Mouse (Mus musculus) liver, adult 2 months (tissue): Measurements from ENCODE around the gene Als2cr12. TPM values are rescaled to one million over a fixed set of nuclear protein-coding genes. Genes with fewer than 3 reads are reported as not detected.

Experiments used
- DNase-seq: peaks from one replicate; pipeline ENCODE4 v3.0.0-alpha.2; 2011; ENCODE audit warnings: low read depth, low spot score; ENCODE audit errors: extremely low read depth
- H3K27ac ChIP-seq: fragments of 200-500 bp; replicated peaks from 2 replicates; pipeline ENCODE4 v1.5.1; 2012; ENCODE audit warnings: low read depth, mild to moderate bottlenecking, control low read depth, inconsistent platforms, low read length; ENCODE audit not compliant: insufficient read depth
- H3K27me3 ChIP-seq: fragments of 200-500 bp; 2 replicates; pipeline ENCODE4 v1.6.1; 2012; ENCODE audit warnings: mild to moderate bottlenecking, moderate library complexity, low read length, inconsistent platforms; ENCODE audit not compliant: control insufficient read depth, insufficient read depth
- H3K36me3 ChIP-seq: fragments of 200-500 bp; 2 replicates; pipeline ENCODE4 v1.6.1; 2012; ENCODE audit warnings: low read length, inconsistent platforms; ENCODE audit not compliant: control insufficient read depth, insufficient read depth
- H3K4me1 ChIP-seq: fragments of 200-500 bp; 2 replicates; pipeline ENCODE4 v1.6.1; 2011; ENCODE audit warnings: low read length; ENCODE audit not compliant: control insufficient read depth, insufficient read depth
- H3K4me3 ChIP-seq: fragments of 200-500 bp; 2 replicates; pipeline ENCODE4 v1.5.1; 2011; ENCODE audit warnings: low read depth, mild to moderate bottlenecking, control low read depth, low read length, moderate library complexity; ENCODE audit not compliant: insufficient read depth
- H3K79me2 ChIP-seq: fragments of 200-500 bp; 2 replicates; pipeline ENCODE4 v1.6.1; 2012; ENCODE audit warnings: inconsistent platforms, mild to moderate bottlenecking, low read length, moderate library complexity; ENCODE audit not compliant: control insufficient read depth, insufficient read depth
- H3K9ac ChIP-seq: fragments of 200-500 bp; 2 replicates; pipeline ENCODE4 v1.6.1; 2012; ENCODE audit warnings: low read depth, mild to moderate bottlenecking, control low read depth, inconsistent platforms, low read length
- CTCF ChIP-seq: fragments of 200-500 bp; IDR thresholded peaks from 2 replicates; pipeline ENCODE4 v1.5.1; 2011; ENCODE audit warnings: low read depth, low read length, control low read depth
- POLR2A ChIP-seq: fragments of 200-500 bp; IDR thresholded peaks from 2 replicates; pipeline ENCODE4 v1.6.1; 2011; ENCODE audit warnings: low read length, control low read depth; ENCODE audit not compliant: insufficient read depth; ENCODE audit errors: extremely low read depth
- WGBS: fragments of 180-500 bp; shearing (Covaris S2); methylation state at CpG from one replicate; pipeline ENCODE4 v1.1.7; 2018; 5-methylcytosine and 5-hydroxymethylcytosine counted together
- polyA plus RNA-seq: library from polyadenylated mRNA; depleted of rRNA; stranded (reverse); fragments of >200 nt; gene quantifications from 2 replicates; pipeline ENCODE4 v1.2.3, GENCODE M21; 2012
- total RNA-seq: library from RNA; depleted of rRNA; stranded (reverse); fragments of >200 nt; gene quantifications from 2 replicates; pipeline ENCODE4 v1.2.3, GENCODE M21; 2014

Gene Als2cr12
- total and polyA plus RNA-seq, 2 experiments: 0.74 TPM; not detected in 1

DNA sequence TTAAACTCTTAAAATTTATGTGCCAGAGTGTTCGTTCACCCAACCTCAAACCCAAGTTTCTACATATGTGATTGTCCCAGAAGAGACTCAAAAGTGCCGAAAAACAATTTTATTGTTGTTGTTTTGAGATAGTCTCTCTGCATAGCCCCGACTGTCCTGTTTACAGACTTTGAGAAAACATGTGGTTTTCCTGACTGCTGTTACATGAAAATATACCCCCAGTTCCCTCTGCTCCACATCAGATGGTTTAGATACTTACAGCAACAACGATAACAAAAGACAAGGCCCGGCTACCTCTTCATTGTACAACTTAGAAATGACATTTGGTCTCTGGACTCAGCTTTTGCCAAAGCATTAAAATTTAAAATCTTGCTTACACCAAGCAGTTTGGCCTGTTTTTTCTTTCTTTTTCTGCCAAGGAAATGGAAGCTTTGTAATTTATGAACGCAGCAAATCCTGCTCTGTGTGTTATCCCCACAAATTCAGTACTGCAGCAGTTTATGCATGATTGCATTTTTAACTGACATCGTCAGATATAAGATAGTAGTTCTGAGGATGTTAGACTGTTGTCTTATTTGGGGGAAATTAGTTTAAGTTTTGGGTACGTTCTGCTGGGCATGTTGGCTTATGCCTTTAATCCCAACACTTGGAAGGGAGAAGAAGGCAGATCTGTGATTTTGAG, 21.9 kb upstream of the Als2cr12 start:
- no peak overlapping the region; the same call in 1 of the 2 replicates for H3K27ac ChIP-seq
- peaks cover 37% of the 10 kb centered on the region for H3K4me1 ChIP-seq
- H3K36me3 ChIP-seq: peaks cover 46% of the 10 kb centered on the region
- no peak overlapping the region for H3K4me3 ChIP-seq
- TF ChIP-seq POLR2A (no peak), CTCF (no peak)
- H3K79me2 ChIP-seq: peaks cover 25% of the 10 kb centered on the region; the same call in 1 of the 2 replicates
- H3K9ac ChIP-seq: no peak overlapping the region
- no peaks in the 10 kb centered on the region for H3K27me3 ChIP-seq
- DNase-seq: peak; percentile 8
- WGBS: 80% methylated on average over 8 of the region's 8 CpGs

DNA sequence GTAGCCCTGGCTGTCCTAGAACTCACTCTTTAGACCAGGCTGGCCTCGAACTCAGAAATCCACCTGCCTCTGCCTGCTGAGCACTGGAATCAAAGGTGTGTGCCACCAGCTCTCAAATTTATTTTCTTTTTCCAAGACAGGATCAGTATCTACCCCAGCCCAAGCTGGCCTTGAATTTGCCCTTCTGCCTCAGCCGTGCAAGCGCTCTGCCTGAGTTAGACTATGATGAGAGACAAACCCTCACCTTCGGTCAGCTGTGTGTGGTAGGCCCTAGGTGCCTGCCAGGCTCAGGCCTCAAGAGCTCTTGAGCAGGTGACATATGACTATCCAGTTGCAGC, 21.1 kb upstream of the Als2cr12 start:
- H3K9ac ChIP-seq: no peak overlapping the region
- TF ChIP-seq POLR2A (no peak), CTCF (no peak)
- H3K27ac ChIP-seq: peak overlapping the region; percentile 38
- H3K79me2 ChIP-seq: peaks cover 21% of the 10 kb centered on the region; the same call in 1 of the 2 replicates
- no peaks in the 10 kb centered on the region for H3K27me3 ChIP-seq
- peaks cover 45% of the 10 kb centered on the region for H3K36me3 ChIP-seq
- H3K4me3 ChIP-seq: no peak overlapping the region
- H3K4me1 ChIP-seq: peaks cover 31% of the 10 kb centered on the region
- no peak for DNase-seq
- 57% methylated on average over 4 of the region's 4 CpGs for WGBS

DNA sequence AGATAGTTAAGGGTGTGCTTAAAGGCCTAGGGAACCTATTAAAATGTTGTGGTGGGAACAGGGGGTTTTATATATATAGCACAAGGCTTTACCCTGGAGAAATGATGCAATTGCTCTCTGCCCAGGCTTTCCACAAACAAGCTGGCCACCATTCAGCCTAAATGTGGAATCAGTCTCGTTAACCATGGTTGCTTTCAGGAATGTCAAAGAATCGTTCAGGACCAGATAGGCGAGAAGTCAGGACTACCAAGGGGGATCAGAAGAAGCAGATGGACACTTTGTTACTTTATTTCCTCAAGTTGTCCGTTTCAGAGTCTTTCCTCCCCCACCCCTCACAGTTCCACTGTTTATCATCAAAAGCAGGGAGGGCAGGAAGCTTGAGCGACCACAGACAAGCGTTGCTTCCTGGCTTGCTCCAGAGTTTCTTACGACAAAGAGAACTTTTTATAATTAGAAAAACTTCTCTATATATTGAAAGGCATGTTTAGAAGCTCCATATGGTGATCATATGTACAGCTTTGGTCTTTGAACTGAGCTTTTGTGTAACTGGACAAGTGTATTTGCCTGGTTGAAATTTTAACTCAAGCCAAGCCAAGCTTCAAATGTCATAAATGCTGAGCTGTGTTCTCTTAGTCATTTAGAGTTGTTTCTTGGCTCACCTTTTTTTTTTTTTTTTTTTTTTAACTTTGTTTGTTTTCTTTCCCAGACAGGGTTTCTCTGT, 20.5 kb upstream of the Als2cr12 start:
- Histone ChIP-seq H3K36me3 (peaks cover 40% of the 10 kb centered on the region), H3K27ac (peak overlapping the region; percentile 81), H3K9ac (peak overlapping the region; percentile 58), H3K79me2 (peaks cover 21% of the 10 kb centered on the region; the same call in 1 of the 2 replicates), H3K27me3 (no peaks in the 10 kb centered on the region), H3K4me3 (0 out of 2 replicates have a peak overlapping the region, but pooled peaks have one; percentile 5), H3K4me1 (peaks cover 27% of the 10 kb centered on the region)
- WGBS: 9% methylated on average over 7 of the region's 7 CpGs
- DNase-seq: peak; percentile 77
- TF ChIP-seq CTCF: no peak
- no peak for TF ChIP-seq POLR2A

DNA sequence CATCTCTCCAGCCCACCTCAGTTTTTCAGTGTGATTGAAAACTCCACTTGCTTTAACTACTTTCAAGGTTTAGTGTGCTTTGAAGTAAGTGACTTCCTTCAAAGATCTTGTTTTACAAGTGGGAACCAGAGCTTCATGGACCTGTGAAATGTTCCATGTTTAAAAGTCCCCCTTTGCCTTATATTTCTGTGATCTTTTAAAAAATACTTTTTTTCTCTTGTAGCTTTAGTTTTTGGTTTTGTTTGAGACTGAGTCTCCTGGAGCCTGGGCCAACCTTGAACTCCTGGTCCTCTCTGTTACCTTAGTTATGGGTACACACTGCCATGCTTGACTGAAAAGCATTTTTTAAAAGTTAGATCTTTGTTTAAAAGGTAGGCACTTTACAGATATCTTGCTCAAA, 19.7 kb upstream of the Als2cr12 start:
- H3K27me3 ChIP-seq: no peaks in the 10 kb centered on the region
- peaks cover 39% of the 10 kb centered on the region for H3K36me3 ChIP-seq
- H3K4me1 ChIP-seq: peaks cover 27% of the 10 kb centered on the region
- H3K4me3 ChIP-seq: no peak overlapping the region
- H3K79me2 ChIP-seq: peaks cover 21% of the 10 kb centered on the region; the same call in 1 of the 2 replicates
- H3K9ac ChIP-seq: no peak overlapping the region
- TF ChIP-seq CTCF (no peak), POLR2A (no peak)
- no peak for DNase-seq
- peak overlapping the region; percentile 81 for H3K27ac ChIP-seq

DNA sequence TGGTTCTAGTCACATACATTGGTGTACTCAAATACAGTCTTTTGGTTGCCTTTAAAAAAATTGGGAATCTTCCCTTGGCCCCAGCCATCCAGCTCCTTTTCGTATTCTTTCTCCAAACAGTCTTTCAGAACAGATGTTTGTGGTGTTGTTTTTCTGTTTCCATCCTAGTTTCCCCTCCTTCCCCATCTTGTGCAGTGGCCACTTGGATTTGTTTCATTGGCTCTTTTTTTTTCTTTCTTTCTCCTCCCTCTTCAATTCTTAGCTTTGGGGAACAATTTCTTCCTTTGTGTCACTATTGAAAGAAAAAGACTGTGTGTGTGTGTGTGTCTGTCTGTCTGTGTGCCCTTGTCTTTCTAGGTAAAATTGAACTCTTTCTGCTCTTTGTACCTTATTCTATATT, 18.6 kb upstream of the Als2cr12 start:
- H3K27ac ChIP-seq: peak overlapping the region; percentile 100
- H3K36me3 ChIP-seq: peaks cover 38% of the 10 kb centered on the region
- H3K9ac ChIP-seq: peak overlapping the region; percentile 100
- H3K4me3 ChIP-seq: peak overlapping the region; percentile 99
- WGBS: 0% methylated on average over 1 of the region's 1 CpGs
- peaks cover 19% of the 10 kb centered on the region for H3K4me1 ChIP-seq
- TF ChIP-seq POLR2A (no peak), CTCF (no peak)
- no peaks in the 10 kb centered on the region for H3K27me3 ChIP-seq
- peaks cover 21% of the 10 kb centered on the region; the same call in 1 of the 2 replicates for H3K79me2 ChIP-seq
- DNase-seq: no peak

DNA sequence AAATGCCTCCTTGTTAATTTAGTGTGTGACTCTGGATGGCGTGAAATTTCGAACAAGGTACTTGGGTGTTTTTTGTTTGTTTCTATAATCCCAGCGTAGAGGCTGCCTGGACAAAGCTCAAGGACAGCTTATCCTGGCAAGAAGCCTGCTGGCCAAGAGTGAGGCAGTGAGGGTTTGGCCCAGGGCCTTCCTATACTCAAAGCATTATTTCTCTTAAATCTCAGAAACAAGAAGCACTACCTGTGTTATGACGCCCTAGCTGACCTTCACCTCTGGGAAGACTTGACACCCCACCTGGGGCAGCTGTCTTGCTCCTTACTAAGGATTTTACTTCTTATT, 18.1 kb upstream of the Als2cr12 start:
- no peak for TF ChIP-seq POLR2A
- TF ChIP-seq CTCF: no peak
- no peaks in the 10 kb centered on the region for H3K27me3 ChIP-seq
- H3K4me1 ChIP-seq: peaks cover 16% of the 10 kb centered on the region
- peak overlapping the region; percentile 100 for H3K9ac ChIP-seq
- H3K4me3 ChIP-seq: peak overlapping the region; percentile 99
- H3K27ac ChIP-seq: peak overlapping the region; percentile 100
- DNase-seq: peak; percentile 86
- WGBS: 0% methylated on average over 4 of the region's 4 CpGs
- H3K36me3 ChIP-seq: peaks cover 36% of the 10 kb centered on the region
- H3K79me2 ChIP-seq: peaks cover 17% of the 10 kb centered on the region; the same call in 1 of the 2 replicates
